Mouse (Mus musculus): Measurements from ENCODE around the gene Cdk2ap2.
A peak's percentile ranks its signal among the peaks of the same experiment; 100 is the strongest.

Cdk2ap2 gene

DNA sequence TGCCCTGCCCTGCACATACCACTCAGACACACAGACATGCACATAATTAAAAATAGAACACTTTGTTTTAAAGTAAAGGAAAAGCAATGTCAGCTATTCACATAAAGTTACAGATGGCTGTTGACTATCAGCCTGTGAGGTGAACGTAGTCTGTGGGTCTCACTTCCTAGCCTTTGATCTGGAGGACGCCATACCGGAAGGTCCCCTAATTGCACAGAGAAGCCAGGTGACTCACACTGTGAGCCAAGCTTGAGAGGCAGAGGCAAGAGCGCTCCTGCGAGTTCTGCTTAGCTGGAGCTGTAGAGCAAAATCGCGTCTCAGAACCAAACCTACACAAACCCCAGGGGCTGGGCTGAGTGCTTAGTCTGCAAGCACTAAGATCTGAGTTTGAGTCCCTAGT, 3.2 kb upstream of the Cdk2ap2 start:
- no peak for DNase-seq (ENCODE audit: low read depth, low spot score)

GRCm38 (mm10) chr19:4094348-4094747, 2.6 kb upstream of the Cdk2ap2 start:
- DNase-seq (ENCODE audit: low read depth, low spot score) = no peak

- no peak for DNase-seq (ENCODE audit: low read depth, low spot score)
Measured at GRCm38 (mm10) chr19:4094774-4095303, 2.1 kb upstream of the Cdk2ap2 start.

DNA sequence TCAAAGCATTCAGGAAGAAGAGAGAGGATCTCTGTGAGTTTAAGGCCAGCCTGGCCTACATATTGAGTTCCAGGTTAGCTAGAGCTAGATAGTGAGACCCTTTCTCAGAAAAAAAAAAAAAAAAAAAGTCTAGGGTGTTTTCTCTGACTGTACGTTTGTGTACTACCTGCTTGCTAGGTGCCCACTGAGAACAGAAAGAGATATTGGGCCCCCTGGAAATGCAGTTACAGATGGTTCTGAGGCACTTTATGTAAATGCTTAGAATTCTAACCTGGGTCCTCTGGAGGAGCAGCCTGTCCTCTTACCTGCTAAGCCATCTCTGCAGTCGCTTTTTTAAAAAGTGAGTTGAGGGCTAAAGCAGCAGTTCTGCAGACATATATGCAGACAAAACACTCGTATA, 1.2 kb upstream of the Cdk2ap2 start:
- DNase-seq (ENCODE audit: low read depth, low spot score) = no peak

GRCm38 (mm10) chr19:4097441-4097825, 451 bp downstream of the Cdk2ap2 start:
- peak; percentile 96 for DNase-seq (ENCODE audit: low read depth, low spot score)

DNA sequence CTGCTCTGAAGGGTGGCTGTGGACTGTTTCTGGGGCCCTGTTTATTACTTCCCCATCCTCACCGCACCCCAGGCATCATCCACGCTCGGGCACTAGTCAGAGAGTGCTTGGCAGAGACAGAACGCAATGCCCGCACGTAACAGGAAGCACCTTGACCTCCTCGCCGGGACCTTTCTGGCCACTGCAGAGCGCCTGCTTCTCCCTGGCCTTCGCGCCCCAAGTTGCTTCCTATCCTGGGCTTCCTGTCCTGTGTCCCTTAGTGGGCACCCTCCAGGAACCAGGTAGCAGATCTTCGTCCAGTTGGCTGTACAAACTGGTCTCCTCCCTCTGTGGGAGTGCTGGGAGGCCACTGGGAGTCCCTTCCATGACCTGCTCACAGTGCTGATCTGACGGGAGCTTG, 1.4 kb downstream of the Cdk2ap2 start:
- DNase-seq (ENCODE audit: low read depth, low spot score) = peak; percentile 42

- peak; percentile 93 for DNase-seq (ENCODE audit: low read depth, low spot score)
Measured at GRCm38 (mm10) chr19:4099056-4099455, 2.1 kb downstream of the Cdk2ap2 start.

DNA sequence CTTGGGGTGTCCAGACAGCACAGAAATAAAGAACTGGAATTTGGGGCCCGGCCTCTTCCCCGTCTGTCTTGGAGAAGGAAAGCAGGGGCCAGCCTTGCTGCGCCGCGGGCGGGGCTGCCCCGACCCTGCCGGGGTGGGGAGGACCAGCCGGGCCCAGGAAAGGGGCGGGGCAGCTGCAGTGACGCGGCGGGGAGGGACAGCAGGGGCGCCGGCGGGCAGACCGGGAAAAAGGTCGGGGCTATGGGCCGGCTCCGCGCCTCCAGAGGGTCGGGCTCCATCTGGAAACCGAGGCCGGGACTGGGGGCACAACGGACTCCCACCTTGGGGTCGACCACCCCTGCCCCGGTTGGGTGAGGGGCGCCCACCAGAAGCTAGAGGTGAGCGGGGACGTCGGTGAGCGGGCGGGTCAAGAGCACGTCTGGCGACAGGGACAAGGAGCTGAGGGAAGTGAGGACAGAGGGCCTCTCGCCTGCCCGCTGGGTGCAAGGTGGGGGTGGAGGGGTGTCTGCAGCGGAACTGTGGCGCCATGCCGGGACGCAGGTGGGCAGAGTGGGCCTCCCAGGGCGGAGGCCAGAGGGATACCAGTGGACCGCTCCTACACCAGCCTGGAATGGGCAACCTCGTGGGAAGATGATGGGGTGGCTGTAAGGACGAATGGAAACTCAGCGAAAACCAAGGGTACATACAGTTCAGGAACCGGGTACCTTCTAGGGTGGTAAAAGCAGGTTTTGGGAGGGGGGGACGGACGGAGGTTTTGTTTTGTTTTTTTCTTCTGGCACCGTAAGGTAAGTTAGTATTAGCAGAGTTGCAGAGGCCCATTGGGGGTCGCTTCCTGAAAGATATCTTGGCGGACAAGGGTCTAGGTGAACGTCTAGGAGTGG, 3.1 kb downstream of the Cdk2ap2 start, which contains the start of gene Pitpnm1:
TSS of gene Pitpnm1 (plus strand) at position 162 of the 881 bp plus-strand sequence.
- peak; percentile 88 for DNase-seq (ENCODE audit: low read depth, low spot score)

- DNase-seq (ENCODE audit: low read depth, low spot score) = peak; percentile 76
Measured at GRCm38 (mm10) chr19:4100718-4101261, 3.8 kb downstream of the Cdk2ap2 start.

DNA sequence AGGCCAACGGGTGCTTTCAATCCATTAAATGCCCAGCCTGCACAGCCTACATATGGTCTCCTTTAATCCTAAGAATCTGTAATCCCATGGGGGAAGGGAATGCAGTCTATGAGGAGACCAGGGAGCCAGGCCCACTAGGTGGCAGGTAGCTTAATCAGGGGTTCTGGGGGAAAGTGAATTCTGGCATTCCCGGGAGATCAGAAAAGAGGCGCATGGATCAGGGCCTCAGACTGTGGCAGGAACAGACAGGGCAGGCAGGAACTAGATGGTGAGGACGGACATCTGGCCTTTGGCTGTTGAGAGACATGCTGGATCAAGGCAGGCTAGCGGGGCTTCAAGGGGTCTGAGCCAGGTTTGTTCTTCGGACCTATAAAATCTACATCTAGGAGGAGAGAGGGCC, 4.5 kb downstream of the Cdk2ap2 start:
- DNase-seq (ENCODE audit: low read depth, low spot score) = no peak

- no peak for DNase-seq (ENCODE audit: low read depth, low spot score)
Measured at GRCm38 (mm10) chr19:4102049-4102448, 5.1 kb downstream of the Cdk2ap2 start.

DNA sequence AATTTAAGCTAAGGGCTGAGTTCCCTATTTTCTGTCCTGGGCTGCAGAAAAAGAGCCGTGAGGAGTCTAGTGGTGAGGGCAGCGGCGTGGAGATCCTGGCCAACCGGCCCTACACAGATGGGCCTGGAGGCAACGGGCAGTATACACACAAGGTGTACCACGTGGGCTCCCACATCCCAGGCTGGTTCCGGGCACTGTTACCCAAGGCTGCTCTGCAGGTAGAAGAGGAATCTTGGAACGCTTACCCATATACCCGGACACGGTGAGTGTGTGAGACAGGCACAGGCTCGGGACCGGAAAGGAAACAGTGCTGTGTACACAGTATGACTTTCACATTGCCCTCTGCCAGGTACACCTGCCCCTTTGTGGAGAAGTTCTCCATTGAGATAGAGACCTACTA, 5.6 kb downstream of the Cdk2ap2 start:
- no peak for DNase-seq (ENCODE audit: low read depth, low spot score)

- DNase-seq (ENCODE audit: low read depth, low spot score) = no peak
Measured at GRCm38 (mm10) chr19:4103294-4103693, 6.3 kb downstream of the Cdk2ap2 start.

GRCm38 (mm10) chr19:4103792-4104191, 6.8 kb downstream of the Cdk2ap2 start:
- DNase-seq (ENCODE audit: low read depth, low spot score) = peak; percentile 73

GRCm38 (mm10) chr19:4104675-4105194, 7.8 kb downstream of the Cdk2ap2 start:
- no peak for DNase-seq (ENCODE audit: low read depth, low spot score)

DNA sequence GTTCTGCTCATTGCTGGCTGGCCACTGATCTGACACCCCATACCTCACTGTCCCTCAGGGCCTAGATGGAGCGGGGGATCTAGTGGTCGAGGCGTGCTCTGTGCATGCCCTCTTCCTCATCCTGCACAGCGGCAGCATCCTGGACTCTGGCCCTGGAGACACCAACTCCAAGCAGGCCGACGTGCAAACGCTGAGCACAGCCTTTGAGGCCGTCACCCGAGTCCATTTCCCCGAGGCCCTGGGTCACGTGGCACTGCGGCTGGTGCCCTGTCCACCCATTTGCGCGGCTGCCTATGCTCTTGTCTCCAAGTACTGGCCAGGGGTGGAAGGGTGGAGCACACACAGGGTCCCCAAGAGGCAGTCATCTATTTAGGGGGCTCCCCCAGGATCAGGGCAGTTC, 9.7 kb downstream of the Cdk2ap2 start:
- DNase-seq (ENCODE audit: low read depth, low spot score) = no peak

DNA sequence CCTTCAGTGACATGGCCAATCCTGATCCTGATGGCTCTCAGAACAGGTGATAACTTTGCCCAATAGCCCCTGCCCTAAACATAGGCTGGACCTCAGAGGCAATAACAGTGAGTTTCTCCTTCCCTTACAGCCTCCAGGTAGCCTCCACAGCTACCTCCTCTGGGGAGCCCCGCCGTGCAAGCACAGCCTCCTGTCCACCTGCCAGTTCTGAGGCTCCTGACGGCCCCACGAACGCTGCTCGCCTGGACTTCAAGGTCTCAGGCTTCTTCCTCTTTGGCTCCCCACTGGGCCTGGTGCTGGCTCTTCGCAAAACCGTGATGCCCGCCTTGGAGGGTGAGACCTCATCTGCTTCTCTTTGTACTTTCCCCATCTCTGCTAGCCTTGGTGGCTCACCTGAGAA, 11.6 kb downstream of the Cdk2ap2 start:
- no peak for DNase-seq (ENCODE audit: low read depth, low spot score)

GRCm38 (mm10) chr19:4112063-4112960, 15.3 kb downstream of the Cdk2ap2 start:
- DNase-seq (ENCODE audit: low read depth, low spot score) = no peak

GRCm38 (mm10) chr19:4113186-4113805, 16.3 kb downstream of the Cdk2ap2 start:
- DNase-seq (ENCODE audit: low read depth, low spot score) = peak; percentile 9

DNA sequence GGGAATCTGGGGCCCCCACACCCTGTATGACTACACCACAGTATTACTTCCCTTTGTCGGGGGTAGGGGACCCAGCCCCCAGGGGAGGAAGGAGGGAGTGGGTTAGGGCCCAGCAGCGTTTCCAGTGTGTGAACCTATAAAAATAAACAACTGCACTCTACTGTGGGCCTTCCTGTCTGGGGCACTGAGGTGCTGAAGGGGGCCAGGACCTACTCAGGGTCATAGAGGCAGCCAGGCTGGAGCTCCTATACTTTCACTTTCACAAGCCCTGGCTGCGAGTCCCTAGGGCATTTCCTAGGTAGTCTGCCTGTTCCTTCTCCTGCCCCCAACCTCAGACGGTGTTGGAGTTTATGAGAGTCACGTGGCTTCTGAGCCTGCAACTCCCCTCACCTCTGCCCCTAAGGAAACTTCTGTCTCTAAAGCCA, 16.8 kb downstream of the Cdk2ap2 start:
- peak; percentile 64 for DNase-seq (ENCODE audit: low read depth, low spot score)

DNA sequence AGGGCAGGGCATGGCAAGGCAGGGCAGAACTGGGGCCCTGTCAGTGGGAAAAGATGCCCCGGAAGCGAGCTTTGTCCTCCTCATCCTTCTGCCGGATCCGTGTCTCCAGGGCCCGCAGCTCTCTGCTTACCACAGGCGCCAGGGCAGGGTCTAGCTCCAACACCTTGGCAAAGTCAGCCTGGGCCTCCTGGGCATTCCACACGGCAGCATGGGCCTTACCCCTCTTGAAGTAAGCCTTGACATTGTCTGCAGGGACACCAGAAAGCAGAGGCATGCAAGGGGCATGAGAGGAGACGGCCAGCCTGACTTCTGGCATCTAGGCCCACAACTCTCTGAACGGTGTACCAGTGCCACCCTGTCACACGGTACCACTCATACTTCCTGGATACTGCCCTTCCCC, 17.6 kb downstream of the Cdk2ap2 start:
- DNase-seq (ENCODE audit: low read depth, low spot score) = peak; percentile 1
